Mouse (Mus musculus): ENCODE measurements around the gene Sytl3.

GRCm38 (mm10) chr17:6787241-6787640, 128.3 kb downstream of the Sytl3 start:
- TF ChIP-seq POLR2A (IDR thresholded peaks at IDR 0.05; ENCODE audit: extremely low read depth, insufficient read depth, low read length) (no peak), CTCF (IDR thresholded peaks at IDR 0.05; ENCODE audit: low read depth, low read length) (no peak)

Measured in liver, adult 2 months (tissue).